Mouse (Mus musculus) thymus, postnatal 0 days (tissue): ENCODE data around the gene Cops9. TPM values are rescaled to one million over a fixed set of nuclear protein-coding genes. Genes with fewer than 3 reads are reported as not detected.

ENCODE experiments used
- DNase-seq: peaks from one replicate; pipeline ENCODE4 v3.0.0-alpha.2; 2015; ENCODE audit warnings: low spot score
- polyA plus RNA-seq: library from polyadenylated mRNA; unstranded; fragments of >200 nt; fragmentation: Nextera tagmentation; extraction: Ambion mirVana; gene quantifications from 2 replicates; pipeline ENCODE4 v1.2.1, GENCODE M21; 2015

Cops9 gene
- polyA plus RNA-seq, 1 experiment from 2014 or later: 459 TPM

DNA sequence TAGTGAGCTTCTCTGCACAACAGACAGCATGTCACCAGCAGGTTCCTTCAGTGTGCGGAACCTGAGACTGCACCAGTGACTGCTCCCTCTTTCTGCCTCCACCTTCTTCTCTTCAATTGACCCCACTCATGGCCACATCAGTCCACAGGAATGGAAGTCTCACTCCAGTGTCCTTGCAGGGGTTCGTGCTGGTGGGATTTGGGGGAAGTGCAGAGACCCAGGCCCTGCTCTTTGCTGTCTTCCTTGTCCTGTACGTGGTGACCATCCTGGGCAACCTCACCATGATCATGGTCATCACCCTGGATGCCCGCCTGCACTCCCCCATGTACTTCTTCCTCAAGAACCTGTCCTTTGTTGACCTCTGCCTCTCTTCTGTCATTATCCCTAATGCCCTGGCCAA is 34.1 kb downstream of the Cops9 start:
- no peak for DNase-seq

GRCm38 (mm10) chr1:92605482-92605881 is 36.3 kb downstream of the Cops9 start, which contains the start of gene Olfr1410:
TSS of gene Olfr1410 (plus strand) at chr1:92605782.
- no peak for DNase-seq

DNA sequence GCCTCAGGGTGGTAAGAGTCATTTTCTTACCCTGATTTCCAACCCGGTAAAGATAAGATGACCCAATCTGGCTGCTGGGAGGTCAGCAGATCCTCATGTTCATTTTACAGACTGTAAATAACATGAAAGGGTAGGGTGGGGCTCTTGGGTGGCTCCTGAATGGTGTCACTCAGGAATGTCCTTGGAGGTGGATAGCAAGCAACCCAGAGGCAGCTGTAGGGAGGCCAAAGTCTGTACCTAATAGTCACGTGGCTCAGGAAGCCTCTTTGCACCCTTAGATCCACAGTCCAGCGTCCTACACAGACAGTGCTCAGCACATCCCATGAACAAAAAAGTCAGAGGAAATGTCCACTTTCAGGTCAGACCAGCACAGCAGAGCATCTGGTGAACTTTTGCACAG is 45.8 kb downstream of the Cops9 start:
- no peak for DNase-seq

GRCm38 (mm10) chr1:92594111-92594510 is 47.7 kb downstream of the Cops9 start, which contains the start of gene Olfr1411:
TSS of gene Olfr1411 (plus strand) at chr1:92594411.
- no peak for DNase-seq

Other genes with a start within 250 kb of the Cops9 start
- gene Ndufa10, start 168.1 kb downstream of the Cops9 start, polyA plus RNA-seq: 233 and 235 TPM in 2 replicates
- gene Olfr1416, start 156.9 kb downstream of the Cops9 start, polyA plus RNA-seq: not detected in 2 replicates
- not detected in 2 replicates for gene Olfr1415, start 145.9 kb downstream of the Cops9 start, polyA plus RNA-seq
- gene Olfr1414, start 123.3 kb downstream of the Cops9 start, polyA plus RNA-seq: not detected in 2 replicates
- gene Olfr1413, start 70.7 kb downstream of the Cops9 start, polyA plus RNA-seq: not detected in 2 replicates
- not detected in 2 replicates for gene Olfr1412, start 56.2 kb downstream of the Cops9 start, polyA plus RNA-seq
- gene Olfr1411, start 47.6 kb downstream of the Cops9 start, polyA plus RNA-seq: not detected in 2 replicates
- gene Olfr1410, start 36.2 kb downstream of the Cops9 start, polyA plus RNA-seq: not detected in 2 replicates
- gene Olfr12, start 24.2 kb downstream of the Cops9 start, polyA plus RNA-seq: not detected in 2 replicates
- gene Otos, start 6.9 kb upstream of the Cops9 start, polyA plus RNA-seq: 2.0 and 4.0 TPM in 2 replicates
- gene Gpc1, start 189.7 kb upstream of the Cops9 start, polyA plus RNA-seq: 24.3 and 25.9 TPM in 2 replicates